Mouse (Mus musculus) kidney, embryonic 14.5 days (tissue): ENCODE results near the gene Cntfr. TPM values are rescaled to one million over a fixed set of nuclear protein-coding genes. Genes with fewer than 3 reads are reported as not detected.

ENCODE experiments used
- ATAC-seq: fragments of 200-750 bp; cut with Nextera tagmentation; 2 replicates; pipeline ENCODE4 v1.8.0; 2017; ENCODE audit warnings: moderate number of reproducible peaks, mild to moderate bottlenecking, moderate TSS enrichment, moderate library complexity; ENCODE audit not compliant: low FRiP score, low TSS enrichment
- H3K27ac ChIP-seq: fragments of 300-500 bp; sonication (generic); 2 replicates; pipeline ENCODE4 v1.5.1; 2014; ENCODE audit warnings: low read depth, mild to moderate bottlenecking, low read length, moderate library complexity, mixed read lengths
- H3K27me3 ChIP-seq: fragments of 300-500 bp; sonication (generic); 2 replicates; pipeline ENCODE4 v1.6.1; 2014; ENCODE audit warnings: mild to moderate bottlenecking, low read length; ENCODE audit not compliant: control insufficient read depth, insufficient read depth
- H3K36me3 ChIP-seq: fragments of 300-500 bp; sonication (generic); 2 replicates; pipeline ENCODE4 v1.6.1; 2014; ENCODE audit warnings: low read length, mixed read lengths; ENCODE audit not compliant: control insufficient read depth, insufficient read depth
- H3K4me1 ChIP-seq: fragments of 300-500 bp; sonication (generic); 2 replicates; pipeline ENCODE4 v1.6.1; 2014; ENCODE audit warnings: low read length, mixed read lengths; ENCODE audit not compliant: control insufficient read depth, insufficient read depth
- H3K4me2 ChIP-seq: fragments of 300-500 bp; sonication (generic); replicated peaks from 2 replicates; pipeline ENCODE4 v1.6.1; 2014; ENCODE audit warnings: low read depth, mild to moderate bottlenecking, low read length
- H3K4me3 ChIP-seq: fragments of 300-500 bp; sonication (generic); 2 replicates; pipeline ENCODE4 v1.5.1; 2014; ENCODE audit warnings: mild to moderate bottlenecking, low read length
- H3K9ac ChIP-seq: fragments of 300-500 bp; sonication (generic); 2 replicates; pipeline ENCODE4 v1.6.1; 2014; ENCODE audit warnings: low read depth, mild to moderate bottlenecking, low read length, moderate library complexity
- H3K9me3 ChIP-seq: fragments of 300-500 bp; sonication (generic); 2 replicates; pipeline ENCODE4 v1.6.1; 2016; ENCODE audit warnings: low read length; ENCODE audit not compliant: control insufficient read depth
- WGBS: fragments of 180-500 bp; shearing (Covaris S2); extraction: QIAGEN DNeasy Blood & Tissue Kit; methylation state at CpG from one replicate; pipeline ENCODE4 v1.1.7; 2014; 5-methylcytosine and 5-hydroxymethylcytosine counted together
- polyA plus RNA-seq: library from polyadenylated mRNA; unstranded; fragments of >200 nt; fragmentation: Nextera tagmentation; extraction: Ambion mirVana; gene quantifications from 2 replicates; pipeline ENCODE4 v1.2.1, GENCODE M21; 2014

Cntfr gene
- polyA plus RNA-seq, 1 experiment from 2014 or later: 16.6 TPM

- 15% methylated on average over 10 of the region's 10 CpGs for WGBS
- no peaks in the 10 kb centered on the region for H3K36me3 ChIP-seq
- H3K4me2 ChIP-seq: peak overlapping the region; percentile 93
- H3K4me1 ChIP-seq: peaks cover 28% of the 10 kb centered on the region
- H3K27me3 ChIP-seq: no peaks in the 10 kb centered on the region
- H3K27ac ChIP-seq: 0 out of 2 replicates have a peak overlapping the region, but pooled peaks have one; percentile 26
- H3K9me3 ChIP-seq: 0 out of 2 replicates have a peak, but pooled peaks cover 2% of the 10 kb centered on the region
- no peak; the same call in 1 of the 2 replicates for ATAC-seq
- peak overlapping the region; percentile 57 for H3K4me3 ChIP-seq
- peak overlapping the region; percentile 85 for H3K9ac ChIP-seq
These were observed 57.6 kb downstream of the Cntfr start for GRCm38 (mm10) chr4:41639214-41639841.

- Histone ChIP-seq H3K4me1 (peaks cover 28% of the 10 kb centered on the region), H3K36me3 (no peaks in the 10 kb centered on the region), H3K4me3 (no peak overlapping the region; the same call in 1 of the 2 replicates), H3K9ac (no peak overlapping the region), H3K27me3 (no peaks in the 10 kb centered on the region), H3K9me3 (0 out of 2 replicates have a peak, but pooled peaks cover under 1% of the 10 kb centered on the region), H3K27ac (no peak overlapping the region), H3K4me2 (peak overlapping the region; percentile 93)
- ATAC-seq: no peak
- WGBS: 92% methylated on average over 4 of the region's 6 CpGs
These were observed 58.1 kb downstream of the Cntfr start for GRCm38 (mm10) chr4:41638828-41639213.

- no peaks in the 10 kb centered on the region for H3K36me3 ChIP-seq
- no peaks in the 10 kb centered on the region for H3K9me3 ChIP-seq
- 0 out of 2 replicates have a peak overlapping the region, but pooled peaks have one; percentile 93 for H3K4me2 ChIP-seq
- H3K9ac ChIP-seq: no peak overlapping the region
- H3K4me1 ChIP-seq: peaks cover 28% of the 10 kb centered on the region
- 91% methylated on average over 10 of the region's 10 CpGs for WGBS
- H3K4me3 ChIP-seq: no peak overlapping the region
- no peaks in the 10 kb centered on the region for H3K27me3 ChIP-seq
- no peak overlapping the region for H3K27ac ChIP-seq
- ATAC-seq: no peak
These were observed 58.6 kb downstream of the Cntfr start for GRCm38 (mm10) chr4:41638186-41638731.

GRCm38 (mm10) chr4:41636882-41637635 lies 59.8 kb downstream of the Cntfr start:
- H3K4me2 ChIP-seq: no peak overlapping the region; the same call in 1 of the 2 replicates
- H3K27me3 ChIP-seq: no peaks in the 10 kb centered on the region
- H3K4me1 ChIP-seq: peaks cover 31% of the 10 kb centered on the region
- no peaks in the 10 kb centered on the region for H3K36me3 ChIP-seq
- ATAC-seq: no peak
- H3K9ac ChIP-seq: no peak overlapping the region
- peak overlapping the region; percentile 76 for H3K27ac ChIP-seq
- no peak overlapping the region for H3K4me3 ChIP-seq
- H3K9me3 ChIP-seq: no peaks in the 10 kb centered on the region
- 66% methylated on average over 10 of the region's 10 CpGs for WGBS

GRCm38 (mm10) chr4:41636366-41636765 lies 60.5 kb downstream of the Cntfr start:
- 6% methylated on average over 7 of the region's 7 CpGs for WGBS
- peak overlapping the region; percentile 15 for H3K4me2 ChIP-seq
- ATAC-seq: no peak
- no peak overlapping the region for H3K9ac ChIP-seq
- peak overlapping the region; percentile 80 for H3K27ac ChIP-seq
- no peak overlapping the region for H3K4me3 ChIP-seq
- H3K4me1 ChIP-seq: peaks cover 38% of the 10 kb centered on the region
- no peaks in the 10 kb centered on the region for H3K27me3 ChIP-seq
- H3K36me3 ChIP-seq: no peaks in the 10 kb centered on the region
- H3K9me3 ChIP-seq: no peaks in the 10 kb centered on the region

- H3K9ac ChIP-seq: no peak overlapping the region
- no peaks in the 10 kb centered on the region for H3K27me3 ChIP-seq
- no peaks in the 10 kb centered on the region for H3K9me3 ChIP-seq
- H3K4me2 ChIP-seq: peak overlapping the region; percentile 15
- H3K4me1 ChIP-seq: peaks cover 42% of the 10 kb centered on the region
- WGBS: 31% methylated on average over 2 of the region's 2 CpGs
- no peak for ATAC-seq
- H3K36me3 ChIP-seq: no peaks in the 10 kb centered on the region
- H3K4me3 ChIP-seq: no peak overlapping the region
- H3K27ac ChIP-seq: peak overlapping the region; percentile 80
These were observed 61.0 kb downstream of the Cntfr start for GRCm38 (mm10) chr4:41635906-41636305.

GRCm38 (mm10) chr4:41635224-41635623 lies 61.7 kb downstream of the Cntfr start:
- H3K27ac ChIP-seq: no peak overlapping the region; the same call in 1 of the 2 replicates
- ATAC-seq: no peak
- no peak overlapping the region for H3K4me3 ChIP-seq
- H3K27me3 ChIP-seq: no peaks in the 10 kb centered on the region
- H3K36me3 ChIP-seq: no peaks in the 10 kb centered on the region
- no peak overlapping the region for H3K9ac ChIP-seq
- no peaks in the 10 kb centered on the region for H3K9me3 ChIP-seq
- H3K4me2 ChIP-seq: no peak overlapping the region
- 66% methylated on average over 8 of the region's 8 CpGs for WGBS
- H3K4me1 ChIP-seq: peaks cover 45% of the 10 kb centered on the region

- peaks cover 50% of the 10 kb centered on the region for H3K4me1 ChIP-seq
- WGBS: 95% methylated on average over 8 of the region's 8 CpGs
- H3K9me3 ChIP-seq: no peaks in the 10 kb centered on the region
- no peak overlapping the region for H3K4me2 ChIP-seq
- ATAC-seq: no peak
- H3K27ac ChIP-seq: no peak overlapping the region
- H3K36me3 ChIP-seq: no peaks in the 10 kb centered on the region
- no peak overlapping the region for H3K9ac ChIP-seq
- H3K27me3 ChIP-seq: no peaks in the 10 kb centered on the region
- no peak overlapping the region for H3K4me3 ChIP-seq
These were observed 62.3 kb downstream of the Cntfr start for GRCm38 (mm10) chr4:41634631-41635030.

- no peaks in the 10 kb centered on the region for H3K9me3 ChIP-seq
- H3K27ac ChIP-seq: no peak overlapping the region
- H3K4me2 ChIP-seq: no peak overlapping the region
- no peaks in the 10 kb centered on the region for H3K36me3 ChIP-seq
- peaks cover 61% of the 10 kb centered on the region for H3K4me1 ChIP-seq
- no peaks in the 10 kb centered on the region for H3K27me3 ChIP-seq
- 64% methylated on average over 9 of the region's 9 CpGs for WGBS
- no peak overlapping the region for H3K4me3 ChIP-seq
- no peak for ATAC-seq
- H3K9ac ChIP-seq: no peak overlapping the region
These were observed 63.9 kb downstream of the Cntfr start for GRCm38 (mm10) chr4:41633001-41633400.
